Mouse (Mus musculus) ES-E14 (cell line): ENCODE data around the gene Ckb.

Source experiments
- CHD2 ChIP-seq: IDR thresholded peaks from 2 replicates; pipeline ENCODE4 v1.6.1; 2014; ENCODE audit warnings: mild to moderate bottlenecking, low read depth, low read length, inconsistent platforms
- HCFC1 ChIP-seq: IDR thresholded peaks from 2 replicates; pipeline ENCODE4 v1.6.1; 2012; ENCODE audit warnings: low read length, inconsistent platforms, borderline replicate concordance; ENCODE audit not compliant: insufficient read depth
- MAFK ChIP-seq: IDR thresholded peaks from 2 replicates; pipeline ENCODE4 v1.6.1; 2014; ENCODE audit warnings: mild to moderate bottlenecking, low read depth, low read length, inconsistent platforms; ENCODE audit not compliant: insufficient read depth
- ZC3H11A ChIP-seq: IDR thresholded peaks from 2 replicates; pipeline ENCODE4 v1.6.1; 2012; ENCODE audit warnings: low read depth, mild to moderate bottlenecking, inconsistent platforms, low read length, borderline replicate concordance
- ZNF384 ChIP-seq: IDR thresholded peaks from 2 replicates; pipeline ENCODE4 v1.6.1; 2012; ENCODE audit warnings: low read depth, low read length, inconsistent platforms

DNA sequence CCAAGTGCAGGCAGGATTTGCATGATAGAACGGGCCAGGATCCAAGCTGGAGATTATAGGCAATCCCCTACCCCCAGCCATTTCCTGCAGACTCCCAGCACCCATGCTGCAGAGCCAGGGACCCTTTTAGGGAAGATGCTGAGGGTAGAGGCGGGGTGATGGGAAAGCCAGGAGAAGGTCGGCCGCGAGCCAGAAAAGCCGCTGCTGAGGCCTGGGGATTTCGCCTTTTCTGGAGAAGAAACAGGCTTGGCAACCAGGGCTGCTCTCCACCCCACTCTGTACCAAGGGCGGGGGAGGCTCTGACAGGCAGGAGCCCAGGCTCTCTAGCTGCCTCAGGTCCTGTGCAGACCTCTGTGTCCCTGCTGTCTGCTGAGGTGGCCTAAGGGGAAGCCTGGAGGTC is 9.2 kb upstream of the Ckb start:
- TF ChIP-seq ZNF384: no peak
- no peak for TF ChIP-seq MAFK
- TF ChIP-seq ZC3H11A: no peak
- no peak for TF ChIP-seq CHD2
- no peak for TF ChIP-seq HCFC1
